Mouse (Mus musculus) embryonic facial prominence, embryonic 14.5 days (tissue): ENCODE measurements at regions not wholly inside any gene's neighbourhood (a gene's known extent, or its start where the extent isn't known, plus 50 kb on each side); places are given as distances from the start of the nearest gene placed in this dataset.

Experiments used
- ATAC-seq: fragments of 200-750 bp; cut with Nextera tagmentation; 2 replicates; pipeline ENCODE4 v1.8.0; 2017; ENCODE audit warnings: low read depth, moderate number of reproducible peaks, moderate TSS enrichment
- DNase-seq: peaks from one replicate; pipeline ENCODE4 v3.0.0-alpha.2; 2015; ENCODE audit warnings: low spot score
- H3K27ac ChIP-seq: fragments of 300-500 bp; sonication (generic); replicated peaks from 2 replicates; pipeline ENCODE4 v1.5.1; 2014; ENCODE audit warnings: low read depth, mild to moderate bottlenecking, low read length, moderate library complexity
- H3K27me3 ChIP-seq: fragments of 300-500 bp; sonication (generic); replicated peaks from 2 replicates; pipeline ENCODE4 v1.6.1; 2014; ENCODE audit warnings: low read length; ENCODE audit not compliant: control insufficient read depth, insufficient read depth
- H3K36me3 ChIP-seq: fragments of 300-500 bp; sonication (generic); 2 replicates; pipeline ENCODE4 v1.6.1; 2014; ENCODE audit warnings: low read length, mixed read lengths; ENCODE audit not compliant: control insufficient read depth, insufficient read depth
- H3K4me1 ChIP-seq: fragments of 300-500 bp; sonication (generic); 2 replicates; pipeline ENCODE4 v1.6.1; 2014; ENCODE audit warnings: antibody characterized with exemption, low read length; ENCODE audit not compliant: control insufficient read depth, insufficient read depth
- H3K4me2 ChIP-seq: fragments of 300-500 bp; sonication (generic); 2 replicates; pipeline ENCODE4 v1.6.1; 2014; ENCODE audit warnings: low read depth, mild to moderate bottlenecking, low read length, moderate library complexity, mixed read lengths
- H3K4me3 ChIP-seq: fragments of 300-500 bp; sonication (generic); 2 replicates; pipeline ENCODE4 v1.5.1; 2014; ENCODE audit warnings: low read depth, mild to moderate bottlenecking, low read length
- H3K9ac ChIP-seq: fragments of 300-500 bp; sonication (generic); 2 replicates; pipeline ENCODE4 v1.6.1; 2014; ENCODE audit warnings: low read depth, mild to moderate bottlenecking, low read length, moderate library complexity, mixed read lengths
- H3K9me3 ChIP-seq: fragments of 300-500 bp; sonication (generic); 2 replicates; pipeline ENCODE4 v1.6.1; 2016; ENCODE audit warnings: low read length; ENCODE audit not compliant: control insufficient read depth
- whole genome bisulfite sequencing: fragments of 180-500 bp; shearing (Covaris S2); extraction: QIAGEN DNeasy Blood & Tissue Kit; methylation state at CpG from one replicate; pipeline ENCODE4 v1.1.7; 2014; 5-methylcytosine and 5-hydroxymethylcytosine counted together

DNA sequence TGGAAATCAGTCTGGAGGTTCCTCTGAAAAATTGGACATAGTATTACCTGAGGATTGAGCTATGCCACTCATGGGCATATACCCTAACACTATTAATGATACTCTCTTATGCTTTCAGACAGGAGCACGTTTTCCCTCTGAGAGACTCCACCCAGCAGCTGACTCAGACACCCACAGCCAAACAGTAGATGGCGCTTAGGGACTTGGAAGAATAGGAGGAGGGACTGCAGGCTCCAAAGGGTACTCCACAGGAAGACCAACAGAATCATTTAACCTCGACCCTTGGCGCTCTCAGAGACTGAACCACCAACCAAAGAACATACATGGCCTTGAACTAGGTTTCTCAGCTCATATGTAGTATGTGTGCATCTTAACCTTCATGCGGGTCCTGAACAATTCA is 216.0 kb upstream of the Fut9 start:
- no peak overlapping the region for H3K27ac ChIP-seq
- H3K27me3 ChIP-seq: no peaks in the 10 kb centered on the region
- 44% methylated on average over 5 of the region's 5 CpGs for WGBS
- DNase-seq (peak; percentile 2), ATAC-seq (no peak)
- H3K36me3 ChIP-seq: no peaks in the 10 kb centered on the region
- no peak overlapping the region for H3K4me3 ChIP-seq
- H3K9me3 ChIP-seq: no peaks in the 10 kb centered on the region
- no peak overlapping the region for H3K4me2 ChIP-seq
- H3K4me1 ChIP-seq: no peaks in the 10 kb centered on the region
- no peak overlapping the region for H3K9ac ChIP-seq

DNA sequence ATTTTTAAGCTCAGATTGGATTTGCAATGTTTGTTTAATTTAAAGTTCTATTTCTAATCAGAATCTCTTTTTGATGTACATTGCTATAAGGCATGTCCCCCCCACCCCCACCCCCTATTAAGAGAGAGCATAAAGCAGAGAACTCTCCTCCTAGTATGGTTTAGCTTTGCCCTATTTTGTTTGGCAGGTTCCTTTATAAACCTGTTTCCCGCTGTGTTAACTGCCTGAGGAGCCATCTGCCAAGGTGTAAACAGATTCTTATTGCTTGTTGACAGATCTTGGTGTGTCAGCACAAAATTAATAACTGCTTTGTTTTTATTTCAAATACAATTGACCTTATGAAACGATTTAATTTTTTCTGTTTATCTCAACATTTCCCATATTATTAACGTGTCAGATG is 200.3 kb upstream of the Fut9 start:
- no peaks in the 10 kb centered on the region for H3K27me3 ChIP-seq
- ATAC-seq (no peak), DNase-seq (no peak)
- H3K36me3 ChIP-seq: no peaks in the 10 kb centered on the region
- H3K4me1 ChIP-seq: no peaks in the 10 kb centered on the region
- H3K9ac ChIP-seq: no peak overlapping the region
- H3K9me3 ChIP-seq: no peaks in the 10 kb centered on the region
- no peak overlapping the region for H3K27ac ChIP-seq
- 64% methylated on average over 3 of the region's 3 CpGs for WGBS
- H3K4me3 ChIP-seq: no peak overlapping the region
- no peak overlapping the region for H3K4me2 ChIP-seq

DNA sequence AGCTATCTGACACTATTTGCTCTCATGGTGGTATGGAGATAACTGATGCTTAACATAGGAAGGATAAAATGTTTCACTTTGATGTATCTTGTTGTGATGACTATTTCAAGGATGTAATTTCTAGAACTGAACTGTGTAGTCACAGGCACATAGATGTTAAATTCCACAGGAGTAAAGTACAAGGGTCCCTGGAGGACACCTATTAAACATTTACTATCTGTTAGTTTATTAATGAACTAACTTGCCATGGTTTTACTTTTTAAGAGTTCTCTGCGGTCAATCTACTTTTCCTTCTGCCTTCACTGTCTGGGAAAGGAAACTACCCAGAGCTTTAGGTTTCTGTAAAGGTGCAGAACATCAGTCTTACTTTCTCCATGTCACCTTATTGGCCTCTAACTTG is 198.5 kb upstream of the Fut9 start:
- Histone ChIP-seq H3K4me1 (no peaks in the 10 kb centered on the region), H3K9ac (no peak overlapping the region), H3K27ac (no peak overlapping the region), H3K36me3 (no peaks in the 10 kb centered on the region), H3K4me2 (no peak overlapping the region), H3K27me3 (no peaks in the 10 kb centered on the region), H3K4me3 (no peak overlapping the region), H3K9me3 (no peaks in the 10 kb centered on the region)
- WGBS: 89% methylated on average over 1 of the region's 1 CpGs
- DNase-seq (no peak), ATAC-seq (no peak)

DNA sequence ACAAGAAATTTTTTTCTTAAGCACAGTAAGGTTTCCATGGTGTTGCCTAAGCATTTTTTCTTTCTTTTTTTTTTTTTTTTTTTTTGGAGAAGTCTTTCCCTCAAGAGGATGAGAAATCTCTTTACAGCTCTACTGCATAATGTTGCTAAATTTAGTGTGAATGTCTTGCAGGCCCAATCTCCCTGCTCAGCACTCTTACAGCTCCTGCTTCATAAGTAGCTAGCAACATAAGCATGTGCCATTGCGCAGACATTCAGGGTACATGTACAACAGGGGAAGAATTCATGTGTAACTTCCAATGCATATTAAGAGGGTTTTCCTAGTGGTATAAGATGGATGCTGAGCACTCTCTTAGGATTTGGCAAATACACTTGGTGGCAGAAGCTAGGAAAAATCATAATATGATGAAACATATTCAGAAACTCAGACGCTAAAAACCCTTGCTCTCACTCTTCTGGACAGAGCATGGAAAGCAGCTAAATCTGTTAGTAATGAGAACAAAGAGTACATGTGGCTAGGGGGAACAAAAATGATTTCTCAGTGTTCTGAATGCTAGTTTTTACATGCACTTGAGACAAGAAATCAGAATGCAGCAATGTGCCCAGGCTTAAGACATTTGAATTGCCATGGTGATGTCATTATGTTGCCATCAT is 155.8 kb upstream of the Fut9 start:
- ATAC-seq: no peak
- no peak for DNase-seq
- Histone ChIP-seq H3K9me3 (no peaks in the 10 kb centered on the region), H3K4me3 (no peak overlapping the region), H3K27ac (no peak overlapping the region), H3K4me1 (no peaks in the 10 kb centered on the region), H3K4me2 (no peak overlapping the region), H3K36me3 (no peaks in the 10 kb centered on the region), H3K9ac (no peak overlapping the region), H3K27me3 (no peaks in the 10 kb centered on the region)
- 87% methylated on average over 2 of the region's 2 CpGs for WGBS

DNA sequence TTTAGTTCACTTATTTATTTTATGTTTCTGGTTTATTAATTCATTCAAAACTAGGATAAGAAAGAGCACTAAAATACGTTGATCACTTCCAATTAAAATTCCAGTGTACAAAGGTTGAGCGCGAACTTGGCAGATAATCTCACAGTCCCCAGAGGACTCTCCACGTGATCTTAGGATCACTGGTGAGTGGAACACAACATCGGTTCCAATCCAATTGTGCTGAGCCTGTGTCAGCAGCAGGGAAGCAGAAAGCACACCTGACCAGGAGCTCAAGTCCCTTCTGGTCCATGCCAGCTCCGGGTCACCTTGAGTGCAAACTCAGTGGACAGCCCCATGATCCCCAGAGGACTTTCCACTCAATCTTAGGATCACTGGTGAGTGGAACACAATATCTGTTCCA is 132.5 kb upstream of the Fut9 start:
- no peaks in the 10 kb centered on the region for H3K9me3 ChIP-seq
- H3K27me3 ChIP-seq: no peaks in the 10 kb centered on the region
- no peak overlapping the region for H3K4me2 ChIP-seq
- H3K36me3 ChIP-seq: no peaks in the 10 kb centered on the region
- H3K9ac ChIP-seq: no peak overlapping the region
- no peak for DNase-seq
- no peak overlapping the region for H3K27ac ChIP-seq
- no peaks in the 10 kb centered on the region for H3K4me1 ChIP-seq
- ATAC-seq: no peak
- H3K4me3 ChIP-seq: no peak overlapping the region
- WGBS: 84% methylated on average over 6 of the region's 6 CpGs

DNA sequence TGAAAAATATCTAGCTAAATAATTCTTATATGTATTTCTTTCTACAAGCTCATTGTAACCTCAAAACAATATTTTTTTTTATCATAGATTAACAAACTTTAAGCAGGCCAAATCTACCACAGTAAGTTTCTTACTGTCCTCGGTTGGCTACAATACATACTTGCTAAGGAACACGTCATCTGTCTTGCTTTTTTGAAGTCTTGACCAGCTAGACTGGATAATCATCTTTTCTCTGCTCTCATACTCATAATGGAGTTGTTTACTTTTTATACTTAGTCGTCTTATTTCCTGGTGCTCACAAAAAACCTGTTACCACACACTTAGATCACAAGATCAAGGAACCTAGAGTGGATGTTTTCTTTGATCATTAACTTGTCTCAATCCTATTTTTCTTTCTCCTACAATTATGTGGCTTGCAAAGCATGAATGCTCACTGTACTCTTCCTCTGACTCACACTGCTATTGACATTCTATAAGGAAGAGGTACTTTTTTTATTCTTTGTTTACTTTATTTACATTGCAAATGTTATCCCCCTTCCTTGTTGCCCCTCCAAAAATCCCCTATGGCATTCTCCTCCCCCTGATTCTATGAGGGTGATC is 95.4 kb upstream of the Fut9 start:
- ATAC-seq: peak; percentile 47; the same call in 1 of the 2 replicates

DNA sequence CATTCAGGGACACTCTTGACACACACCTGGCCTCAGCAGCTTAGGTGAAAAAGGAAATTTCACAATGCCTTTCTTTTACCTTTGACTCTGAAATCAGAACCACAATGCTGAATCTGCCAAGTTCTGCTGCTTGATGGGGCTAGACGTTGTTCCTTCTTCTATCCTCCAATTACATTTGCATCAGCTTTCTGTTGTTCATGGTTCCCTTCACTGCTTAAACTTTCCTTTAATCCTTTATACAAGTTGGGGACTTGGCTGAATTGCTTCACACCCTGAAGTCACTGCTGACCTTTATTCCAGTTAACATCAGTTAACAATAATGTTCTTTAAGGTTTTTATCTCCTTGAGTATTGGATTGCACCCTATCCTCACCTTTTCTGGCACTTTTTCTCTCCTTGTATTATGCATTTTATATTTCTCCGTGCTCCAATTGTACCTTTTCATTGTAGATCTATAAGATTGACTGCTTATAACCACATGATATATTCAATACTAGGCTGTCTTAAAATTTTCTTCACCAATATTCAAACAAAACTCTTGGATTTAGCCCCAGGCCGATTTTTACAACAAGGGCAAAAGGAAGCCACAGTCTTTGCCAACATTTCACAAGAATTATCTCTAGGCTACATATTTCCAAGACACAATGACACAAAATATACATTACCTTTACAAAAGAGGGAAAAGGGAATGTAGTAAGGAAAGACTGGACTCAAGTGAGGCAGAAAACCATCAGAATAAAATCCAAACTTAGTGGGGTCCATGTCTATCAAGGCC is 92.0 kb upstream of the Fut9 start:
- no peak for ATAC-seq
- H3K4me1 ChIP-seq: no peaks in the 10 kb centered on the region
- no peak overlapping the region for H3K9ac ChIP-seq
- H3K4me3 ChIP-seq: no peak overlapping the region
- no peak overlapping the region for H3K27ac ChIP-seq
- 78% methylated on average over 3 of the region's 3 CpGs for WGBS
- H3K4me2 ChIP-seq: no peak overlapping the region
- no peaks in the 10 kb centered on the region for H3K27me3 ChIP-seq
- DNase-seq: no peak
- no peaks in the 10 kb centered on the region for H3K36me3 ChIP-seq
- H3K9me3 ChIP-seq: no peaks in the 10 kb centered on the region

More for the DNA sequence above, 95.4 kb upstream of the Fut9 start:
- Histone ChIP-seq H3K27ac (no peak overlapping the region), H3K4me3 (no peak overlapping the region), H3K9me3 (no peaks in the 10 kb centered on the region), H3K9ac (no peak overlapping the region), H3K27me3 (no peaks in the 10 kb centered on the region), H3K4me2 (no peak overlapping the region), H3K36me3 (no peaks in the 10 kb centered on the region), H3K4me1 (no peaks in the 10 kb centered on the region)
- WGBS: 65% methylated on average over 3 of the region's 3 CpGs
- peak; percentile 11 for DNase-seq
